Comparison of ENCODE assay signal across 32 mouse cellular contexts in genomic region chr17:15690304-15690703, GRCm38 (mm10). TPM values are rescaled to one million over a fixed set of nuclear protein-coding genes. Genes with fewer than 3 reads are reported as not detected.
A peak's percentile ranks its signal among the peaks of the same experiment; 100 is the strongest.
DNase-seq lines count a peak whose midpoint lies in the region; ATAC-seq and TF ChIP-seq lines count a peak whose summit lies in the region.
"Had no signal": no experiment of that assay in that cellular context is flagged by ENCODE, and none has a peak within 500 bp of the region (broad histone marks: within the 10 kb centered on the region; RNA-seq: fewer than 3 reads in every experiment).

No protein-coding gene starts in this region.

- H3K4me2 ChIP-seq in liver, postnatal 0 days (ENCODE audit: low read depth, low read length): peak overlapping the region; percentile 42; the same call in 1 of the 2 replicates
- H3K4me2 ChIP-seq: embryonic facial prominence, embryonic 15.5 days; forebrain, embryonic 13.5 days; heart, embryonic 15.5 days; hindbrain, embryonic 12.5 days; limb, embryonic 13.5 days; lung, embryonic 14.5 days; midbrain, embryonic 12.5 days; neural tube, embryonic 12.5 days had no signal

- TF ChIP-seq CTCF in liver, postnatal 0 days (IDR thresholded peaks at IDR 0.05; ENCODE audit: low read depth): no peak

- no peaks in the 10 kb centered on the region for H3K4me1 ChIP-seq in liver, postnatal 0 days (ENCODE audit: insufficient read depth)
- H3K4me1 ChIP-seq in heart, embryonic 10.5 days: no peaks in the 10 kb centered on the region
- H3K4me1 ChIP-seq: embryonic facial prominence, embryonic 10.5 days; embryonic facial prominence, embryonic 15.5 days; forebrain, embryonic 13.5 days; heart, embryonic 15.5 days; hindbrain, embryonic 12.5 days; limb, embryonic 13.5 days; midbrain, embryonic 12.5 days; neural tube, embryonic 12.5 days had no signal

- no peaks in the 10 kb centered on the region for H3K27me3 ChIP-seq in liver, postnatal 0 days (ENCODE audit: insufficient read depth, low read length)
- H3K27me3 ChIP-seq in heart, embryonic 10.5 days (ENCODE audit: insufficient read depth, poor library complexity, severe bottlenecking): no peaks in the 10 kb centered on the region
- H3K27me3 ChIP-seq: embryonic facial prominence, embryonic 15.5 days; forebrain, embryonic 13.5 days; heart, embryonic 15.5 days; hindbrain, embryonic 12.5 days; limb, embryonic 13.5 days; midbrain, embryonic 12.5 days; neural tube, embryonic 12.5 days had no signal

- H3K36me3 ChIP-seq in liver, postnatal 0 days (replicated peaks; ENCODE audit: insufficient read depth, low read length): no peaks in the 10 kb centered on the region
- H3K36me3 ChIP-seq in heart, embryonic 10.5 days: no peaks in the 10 kb centered on the region
- H3K36me3 ChIP-seq: embryonic facial prominence, embryonic 10.5 days; embryonic facial prominence, embryonic 15.5 days; G1E; heart, embryonic 15.5 days; hindbrain, embryonic 12.5 days; limb, embryonic 13.5 days; midbrain, embryonic 12.5 days; neural tube, embryonic 12.5 days had no signal

- no peak overlapping the region for H3K9ac ChIP-seq in liver, postnatal 0 days (replicated peaks)
- H3K9ac ChIP-seq: embryonic facial prominence, embryonic 15.5 days; forebrain, embryonic 13.5 days; heart, embryonic 15.5 days; hindbrain, embryonic 12.5 days; limb, embryonic 13.5 days; lung, embryonic 14.5 days; midbrain, embryonic 12.5 days; neural tube, embryonic 12.5 days had no signal

- ATAC-seq in liver, postnatal 0 days: peak; percentile 79
- ATAC-seq: activated CD4-positive, CD25-positive, alpha-beta regulatory T cell, adult 4 months; forebrain, embryonic 13.5 days; hindbrain, postnatal 0 days had no signal

- TF ChIP-seq EP300 in liver, postnatal 0 days (IDR thresholded peaks at IDR 0.05; ENCODE audit: low read depth): no peak

- H3K4me3 ChIP-seq in liver, postnatal 0 days (ENCODE audit: low read depth, low read length): no peak overlapping the region
- no peak overlapping the region for H3K4me3 ChIP-seq in heart, embryonic 10.5 days
- H3K4me3 ChIP-seq: embryonic facial prominence, embryonic 10.5 days; embryonic facial prominence, embryonic 15.5 days; forebrain, embryonic 13.5 days; heart, embryonic 15.5 days; hindbrain, embryonic 12.5 days; limb, embryonic 13.5 days; midbrain, embryonic 12.5 days; myocyte; neural tube, embryonic 12.5 days had no signal

- no peaks in the 10 kb centered on the region for H3K9me3 ChIP-seq in liver, postnatal 0 days (ENCODE audit: low read length)
- no peaks in the 10 kb centered on the region for H3K9me3 ChIP-seq in heart, embryonic 10.5 days
- H3K9me3 ChIP-seq: embryonic facial prominence, embryonic 10.5 days; embryonic facial prominence, embryonic 15.5 days; forebrain, embryonic 13.5 days; G1E; heart, embryonic 15.5 days; hindbrain, embryonic 12.5 days; limb, embryonic 13.5 days; midbrain, embryonic 12.5 days; neural tube, embryonic 12.5 days had no signal

- 0 out of 2 replicates have a peak overlapping the region, but pooled peaks have one; percentile 5 for H3K27ac ChIP-seq in liver, postnatal 0 days (ENCODE audit: low read depth)
- no peak overlapping the region for H3K27ac ChIP-seq in heart, embryonic 10.5 days
- H3K27ac ChIP-seq: embryonic facial prominence, embryonic 10.5 days; embryonic facial prominence, embryonic 15.5 days; forebrain, embryonic 13.5 days; heart, embryonic 15.5 days; hindbrain, embryonic 12.5 days; hindbrain, postnatal 0 days; kidney, postnatal 0 days; limb, embryonic 13.5 days; midbrain, embryonic 12.5 days; neural tube, embryonic 12.5 days had no signal

- WGBS in large intestine, adult 2 months: 17% methylated on average over 1 of the region's 1 CpGs
- WGBS in liver, postnatal 0 days (ENCODE audit: insufficient replicate concordance): 29% methylated on average over 1 of the region's 1 CpGs
- 59% methylated on average over 1 of the region's 1 CpGs for WGBS in heart, embryonic 10.5 days

- DNase-seq in kidney, adult 9 months: peak; percentile 16
- no peak for DNase-seq in kidney, postnatal 25 days
- DNase-seq in MEL-GATA-1-ER (ENCODE audit: extremely low read depth, low read depth): peak; percentile 26
- peak; percentile 67 for DNase-seq in large intestine, adult 2 months (ENCODE audit: low read depth, low spot score)
- no peak for DNase-seq in liver, postnatal 0 days
- DNase-seq in heart, embryonic 10.5 days (ENCODE audit: low spot score): no peak
- no peak for DNase-seq in gastrocnemius, adult 18-20 months (ENCODE audit: low spot score)
- DNase-seq in spleen, postnatal 4 days (ENCODE audit: low spot score in 2 of 2): no peak
- DNase-seq: adrenal gland, adult 2 months; adrenal gland, postnatal 36 days; cerebellum, adult 18-20 months; cerebellum, postnatal 10 days; gastrocnemius, postnatal 14 days; heart, postnatal 36 days; kidney, adult 11 months; lung, embryonic 14.5 days; lung, postnatal 14 days; thymus, adult 18-20 months; thymus, postnatal 25 days had no signal

RNA-seq across cellular contexts. Expression of gene Chd1, which starts 14.5 kb away (rescaled TPM):
- 2.6 and 4.5 TPM in 2 replicates for polyA plus RNA-seq in large intestine, adult 2 months (2012; rRNA removed)
- polyA plus RNA-seq in liver, postnatal 0 days (2015; fragmentation: Nextera tagmentation; extraction: Ambion mirVana): 10.7 and 12.5 TPM in 2 replicates
- polyA plus RNA-seq in heart, embryonic 10.5 days (2016; fragmentation: Nextera tagmentation; extraction: Ambion mirVana): 18.3 and 33.0 TPM in 2 replicates
- total RNA-seq in gastrocnemius, adult 18-20 months (2021): 10 to 100 TPM; 12.0 to 14.7 TPM

Comparison
In these comparisons a context has a peak if more than half of its experiments do, and no peak if none do; other contexts are left out.
1. DNase-seq: peak in kidney, adult 9 months (single experiment), MEL-GATA-1-ER (single experiment) and large intestine, adult 2 months (single experiment); none in kidney, postnatal 25 days (0 of 2), liver, postnatal 0 days (single experiment), heart, embryonic 10.5 days (single experiment), gastrocnemius, adult 18-20 months (single experiment) and spleen, postnatal 4 days (0 of 2).